Mouse (Mus musculus): ENCODE measurements around the gene Ihh. TPM values are rescaled to one million over a fixed set of nuclear protein-coding genes. Genes with fewer than 3 reads are reported as not detected.
A peak's percentile ranks its signal among the peaks of the same experiment; 100 is the strongest.

Gene Ihh
- total and polyA plus RNA-seq, 3 experiments: 0.13 to 0.27 TPM; not detected in 1

GRCm38 (mm10) chr1:74935402-74935801, 16.1 kb downstream of the Ihh start, which contains the start of gene Cfap65:
Cfap65 (minus strand) TSS chr1:74935599.
- TF ChIP-seq GATA1 (IDR thresholded peaks at IDR 0.05; ENCODE audit: borderline replicate concordance, low read length) (no peak), CTCF (IDR thresholded peaks at IDR 0.05; ENCODE audit: low read depth, low read length) (no peak), POLR2AphosphoS5 (IDR thresholded peaks at IDR 0.05; ENCODE audit: insufficient replicate concordance, low read depth, low read length) (no peak), TAL1 (conservative IDR thresholded peaks at IDR 0.05; ENCODE audit: low read depth, low read length) (no peak), GATA2 (IDR thresholded peaks at IDR 0.05; ENCODE audit: borderline replicate concordance, low read depth, low read length) (no peak)
- ATAC-seq (ENCODE audit: extremely low read depth, insufficient number of reproducible peaks, low FRiP score, poor library complexity, severe bottlenecking): no peak

GRCm38 (mm10) chr1:74927621-74928296, 23.7 kb downstream of the Ihh start:
- DNase-seq (ENCODE audit: low spot score) (no peak), ATAC-seq (ENCODE audit: extremely low read depth, insufficient number of reproducible peaks, low FRiP score, poor library complexity, severe bottlenecking) (no peak)
- no peak overlapping the region for H3K4me3 ChIP-seq (ENCODE audit: low read depth, low read length)
- H3K9me3 ChIP-seq (replicated peaks): no peaks in the 10 kb centered on the region
- H3K4me1 ChIP-seq (ENCODE audit: insufficient read depth, low read depth, low read length): no peaks in the 10 kb centered on the region
- H3K36me3 ChIP-seq (replicated peaks): no peaks in the 10 kb centered on the region
- TF ChIP-seq CTCF (IDR thresholded peaks at IDR 0.05; ENCODE audit: low read depth, low read length) (no peak), GATA1 (IDR thresholded peaks at IDR 0.05; ENCODE audit: borderline replicate concordance, low read length) (no peak), GATA2 (IDR thresholded peaks at IDR 0.05; ENCODE audit: borderline replicate concordance, low read depth, low read length) (no peak), POLR2AphosphoS5 (IDR thresholded peaks at IDR 0.05; ENCODE audit: insufficient replicate concordance, low read depth, low read length) (no peak), TAL1 (conservative IDR thresholded peaks at IDR 0.05; ENCODE audit: low read depth, low read length) (no peak)
- peaks cover 7% of the 10 kb centered on the region; the same call in 1 of the 2 replicates for H3K27me3 ChIP-seq (ENCODE audit: insufficient read depth, low read length)

More at GRCm38 (mm10) chr1:74935402-74935801, 16.1 kb downstream of the Ihh start, which contains the start of gene Cfap65:
- Histone ChIP-seq H3K27me3 (ENCODE audit: insufficient read depth, low read length) (peaks cover 9% of the 10 kb centered on the region), H3K4me3 (ENCODE audit: low read depth, low read length) (no peak within 1 kb of the TSS), H3K36me3 (replicated peaks) (no peaks in the 10 kb centered on the region), H3K9me3 (replicated peaks) (no peaks in the 10 kb centered on the region), H3K4me1 (ENCODE audit: insufficient read depth, low read depth, low read length) (peaks cover 2% of the 10 kb centered on the region; the same call in 1 of the 2 replicates)
- DNase-seq (ENCODE audit: low spot score): no peak

- TF ChIP-seq CTCF (IDR thresholded peaks at IDR 0.05; ENCODE audit: low read depth, low read length): peak; percentile 85
- no peak for TF ChIP-seq TAL1 (conservative IDR thresholded peaks at IDR 0.05; ENCODE audit: low read depth, low read length)
- no peak for TF ChIP-seq GATA1 (IDR thresholded peaks at IDR 0.05; ENCODE audit: borderline replicate concordance, low read length)
- TF ChIP-seq GATA2 (IDR thresholded peaks at IDR 0.05; ENCODE audit: borderline replicate concordance, low read depth, low read length): no peak
- H3K27me3 ChIP-seq (ENCODE audit: insufficient read depth, low read length): peaks cover 7% of the 10 kb centered on the region; the same call in 1 of the 2 replicates
- H3K4me3 ChIP-seq (ENCODE audit: low read depth, low read length): no peak overlapping the region
- no peaks in the 10 kb centered on the region for H3K9me3 ChIP-seq (replicated peaks)
- H3K36me3 ChIP-seq (replicated peaks): no peaks in the 10 kb centered on the region
- DNase-seq (ENCODE audit: low spot score) (no peak), ATAC-seq (ENCODE audit: extremely low read depth, insufficient number of reproducible peaks, low FRiP score, poor library complexity, severe bottlenecking) (no peak)
- no peaks in the 10 kb centered on the region for H3K4me1 ChIP-seq (ENCODE audit: insufficient read depth, low read depth, low read length)
Observed at GRCm38 (mm10) chr1:74926721-74927120, 24.8 kb downstream of the Ihh start.

GRCm38 (mm10) chr1:74924464-74924863, 27.0 kb downstream of the Ihh start:
- Histone ChIP-seq H3K4me1 (ENCODE audit: insufficient read depth, low read depth, low read length) (no peaks in the 10 kb centered on the region), H3K36me3 (replicated peaks) (no peaks in the 10 kb centered on the region), H3K27me3 (ENCODE audit: insufficient read depth, low read length) (peaks cover 7% of the 10 kb centered on the region; the same call in 1 of the 2 replicates), H3K9me3 (replicated peaks) (no peaks in the 10 kb centered on the region), H3K4me3 (ENCODE audit: low read depth, low read length) (no peak overlapping the region)
- ATAC-seq (ENCODE audit: extremely low read depth, insufficient number of reproducible peaks, low FRiP score, poor library complexity, severe bottlenecking): no peak
- no peak for DNase-seq (ENCODE audit: low spot score)
- no peak for TF ChIP-seq TAL1 (conservative IDR thresholded peaks at IDR 0.05; ENCODE audit: low read depth, low read length)
- TF ChIP-seq CTCF (IDR thresholded peaks at IDR 0.05; ENCODE audit: low read depth, low read length): no peak
- no peak for TF ChIP-seq POLR2AphosphoS5 (IDR thresholded peaks at IDR 0.05; ENCODE audit: insufficient replicate concordance, low read depth, low read length)
- TF ChIP-seq GATA2 (IDR thresholded peaks at IDR 0.05; ENCODE audit: borderline replicate concordance, low read depth, low read length): no peak
- no peak for TF ChIP-seq GATA1 (IDR thresholded peaks at IDR 0.05; ENCODE audit: borderline replicate concordance, low read length)

GRCm38 (mm10) chr1:74915706-74916105, 35.8 kb downstream of the Ihh start:
- DNase-seq (ENCODE audit: low spot score) (no peak), ATAC-seq (ENCODE audit: extremely low read depth, insufficient number of reproducible peaks, low FRiP score, poor library complexity, severe bottlenecking) (no peak)
- H3K4me3 ChIP-seq (ENCODE audit: low read depth, low read length): no peak overlapping the region
- peaks cover 2% of the 10 kb centered on the region; the same call in 1 of the 2 replicates for H3K27me3 ChIP-seq (ENCODE audit: insufficient read depth, low read length)
- TF ChIP-seq GATA1 (IDR thresholded peaks at IDR 0.05; ENCODE audit: borderline replicate concordance, low read length) (no peak), GATA2 (IDR thresholded peaks at IDR 0.05; ENCODE audit: borderline replicate concordance, low read depth, low read length) (no peak), CTCF (IDR thresholded peaks at IDR 0.05; ENCODE audit: low read depth, low read length) (no peak), POLR2AphosphoS5 (IDR thresholded peaks at IDR 0.05; ENCODE audit: insufficient replicate concordance, low read depth, low read length) (no peak), TAL1 (conservative IDR thresholded peaks at IDR 0.05; ENCODE audit: low read depth, low read length) (no peak)
- H3K9me3 ChIP-seq (replicated peaks): peaks cover 3% of the 10 kb centered on the region; the same call in 1 of the 2 replicates
- H3K4me1 ChIP-seq (ENCODE audit: insufficient read depth, low read depth, low read length): peaks cover 3% of the 10 kb centered on the region; the same call in 1 of the 2 replicates
- no peaks in the 10 kb centered on the region for H3K36me3 ChIP-seq (replicated peaks)

- TF ChIP-seq POLR2AphosphoS5 (IDR thresholded peaks at IDR 0.05; ENCODE audit: insufficient replicate concordance, low read depth, low read length): no peak
- TF ChIP-seq GATA1 (IDR thresholded peaks at IDR 0.05; ENCODE audit: borderline replicate concordance, low read length): no peak
- no peak for TF ChIP-seq CTCF (IDR thresholded peaks at IDR 0.05; ENCODE audit: low read depth, low read length)
- no peak for TF ChIP-seq TAL1 (conservative IDR thresholded peaks at IDR 0.05; ENCODE audit: low read depth, low read length)
- no peak for TF ChIP-seq GATA2 (IDR thresholded peaks at IDR 0.05; ENCODE audit: borderline replicate concordance, low read depth, low read length)
- no peak for DNase-seq (ENCODE audit: low spot score)
- Histone ChIP-seq H3K27me3 (ENCODE audit: insufficient read depth, low read length) (peaks cover 13% of the 10 kb centered on the region; the same call in 1 of the 2 replicates), H3K4me3 (ENCODE audit: low read depth, low read length) (no peak overlapping the region), H3K36me3 (replicated peaks) (no peaks in the 10 kb centered on the region), H3K9me3 (replicated peaks) (no peaks in the 10 kb centered on the region), H3K4me1 (ENCODE audit: insufficient read depth, low read depth, low read length) (no peaks in the 10 kb centered on the region)
- ATAC-seq (ENCODE audit: extremely low read depth, insufficient number of reproducible peaks, low FRiP score, poor library complexity, severe bottlenecking): no peak
Observed at GRCm38 (mm10) chr1:74902191-74902590, 49.3 kb downstream of the Ihh start.
